Mouse (Mus musculus) embryonic facial prominence, embryonic 13.5 days (tissue): ENCODE data around the gene Tomm34. TPM values are rescaled to one million over a fixed set of nuclear protein-coding genes. Genes with fewer than 3 reads are reported as not detected.

ENCODE experiments used
- ATAC-seq: fragments of 200-750 bp; cut with Nextera tagmentation; 2 replicates; pipeline ENCODE4 v1.8.0; 2017; ENCODE audit warnings: low read depth; ENCODE audit not compliant: insufficient number of reproducible peaks, insufficient read depth, low FRiP score, low TSS enrichment
- H3K27ac ChIP-seq: fragments of 300-500 bp; sonication (generic); 2 replicates; pipeline ENCODE4 v1.5.1; 2015; ENCODE audit warnings: moderate library complexity, mild to moderate bottlenecking, inconsistent platforms
- H3K27me3 ChIP-seq: fragments of 300-500 bp; sonication (generic); 2 replicates; pipeline ENCODE4 v1.6.1; 2015; ENCODE audit warnings: mild to moderate bottlenecking, inconsistent platforms
- H3K36me3 ChIP-seq: fragments of 300-500 bp; sonication (generic); 2 replicates; pipeline ENCODE4 v1.6.1; 2015; ENCODE audit warnings: mild to moderate bottlenecking, inconsistent platforms
- H3K4me1 ChIP-seq: fragments of 300-500 bp; sonication (generic); 2 replicates; pipeline ENCODE4 v1.6.1; 2015; ENCODE audit warnings: inconsistent platforms
- H3K4me2 ChIP-seq: fragments of 300-500 bp; sonication (generic); 2 replicates; pipeline ENCODE4 v1.6.1; 2015; ENCODE audit warnings: moderate library complexity, mild to moderate bottlenecking, inconsistent platforms
- H3K4me3 ChIP-seq: fragments of 300-500 bp; sonication (generic); 2 replicates; pipeline ENCODE4 v1.5.1; 2015; ENCODE audit warnings: mild to moderate bottlenecking, inconsistent platforms
- H3K9ac ChIP-seq: fragments of 300-500 bp; sonication (generic); 2 replicates; pipeline ENCODE4 v1.6.1; 2015; ENCODE audit warnings: mild to moderate bottlenecking, inconsistent platforms
- H3K9me3 ChIP-seq: fragments of 300-500 bp; sonication (generic); 2 replicates; pipeline ENCODE4 v1.6.1; 2016; ENCODE audit warnings: inconsistent platforms
- WGBS: fragments of 180-500 bp; shearing (Covaris S2); methylation state at CpG from one replicate; pipeline ENCODE4 v1.1.7; 2015; ENCODE audit warnings: mixed read lengths; 5-methylcytosine and 5-hydroxymethylcytosine counted together
- polyA plus RNA-seq: library from polyadenylated mRNA; unstranded; fragments of >200 nt; fragmentation: Nextera tagmentation; extraction: Ambion mirVana; gene quantifications from 2 replicates; pipeline ENCODE4 v1.2.1, GENCODE M21; 2015

Tomm34 gene
- polyA plus RNA-seq, 1 experiment from 2014 or later: 59.1 TPM

- no peaks in the 10 kb centered on the region for H3K9me3 ChIP-seq
- H3K27ac ChIP-seq: no peak overlapping the region
- WGBS: 78% methylated on average over 2 of the region's 2 CpGs
These were observed 62.9 kb downstream of the Tomm34 start for GRCm38 (mm10) chr2:164007987-164008545.

GRCm38 (mm10) chr2:164007547-164007946, 63.4 kb downstream of the Tomm34 start:
- 85% methylated on average over 8 of the region's 8 CpGs for WGBS

More at GRCm38 (mm10) chr2:164007987-164008545, 62.9 kb downstream of the Tomm34 start:
- Histone ChIP-seq H3K9ac (no peak overlapping the region), H3K4me2 (no peak overlapping the region), H3K4me3 (no peak overlapping the region), H3K27me3 (no peaks in the 10 kb centered on the region), H3K4me1 (peaks cover 36% of the 10 kb centered on the region), H3K36me3 (peaks cover 18% of the 10 kb centered on the region)
- ATAC-seq: no peak

GRCm38 (mm10) chr2:164006932-164007331, 64.0 kb downstream of the Tomm34 start:
- Histone ChIP-seq H3K27ac (no peak overlapping the region), H3K9me3 (no peaks in the 10 kb centered on the region), H3K4me3 (no peak overlapping the region), H3K9ac (no peak overlapping the region), H3K4me1 (peaks cover 37% of the 10 kb centered on the region), H3K4me2 (no peak overlapping the region), H3K27me3 (no peaks in the 10 kb centered on the region), H3K36me3 (peaks cover 6% of the 10 kb centered on the region)
- no peak for ATAC-seq
- 68% methylated on average over 10 of the region's 10 CpGs for WGBS

More at GRCm38 (mm10) chr2:164007547-164007946, 63.4 kb downstream of the Tomm34 start:
- Histone ChIP-seq H3K4me1 (peaks cover 37% of the 10 kb centered on the region), H3K4me2 (no peak overlapping the region), H3K9ac (no peak overlapping the region), H3K9me3 (no peaks in the 10 kb centered on the region), H3K27ac (no peak overlapping the region), H3K4me3 (no peak overlapping the region), H3K36me3 (peaks cover 12% of the 10 kb centered on the region), H3K27me3 (no peaks in the 10 kb centered on the region)
- ATAC-seq: no peak

- WGBS: 82% methylated on average over 5 of the region's 5 CpGs
- H3K4me2 ChIP-seq: no peak overlapping the region
- ATAC-seq: no peak
- H3K27ac ChIP-seq: no peak overlapping the region
- H3K9me3 ChIP-seq: no peaks in the 10 kb centered on the region
- no peaks in the 10 kb centered on the region for H3K36me3 ChIP-seq
- peaks cover 41% of the 10 kb centered on the region for H3K4me1 ChIP-seq
- H3K27me3 ChIP-seq: no peaks in the 10 kb centered on the region
- H3K4me3 ChIP-seq: no peak overlapping the region
- H3K9ac ChIP-seq: no peak overlapping the region
These were observed 66.5 kb downstream of the Tomm34 start for GRCm38 (mm10) chr2:164004503-164004902.

Other genes starting within 250 kb of the Tomm34 start
- not detected in 2 replicates for gene Kcnk15, start 217.5 kb downstream of the Tomm34 start, polyA plus RNA-seq
- 0.22 and 0.30 TPM in 2 replicates for gene Rims4, start 152.5 kb downstream of the Tomm34 start, polyA plus RNA-seq
- 311 and 329 TPM in 2 replicates for gene Ywhab, start 76.2 kb downstream of the Tomm34 start, polyA plus RNA-seq
- 1.6 and 2.8 TPM in 2 replicates for gene Pabpc1l, start 45.7 kb downstream of the Tomm34 start, polyA plus RNA-seq
- 19.0 and 19.8 TPM in 2 replicates for gene Stk4, start 847 bp downstream of the Tomm34 start, polyA plus RNA-seq
- 0.80 and 1.2 TPM in 2 replicates for gene Kcns1, start 99.9 kb upstream of the Tomm34 start, polyA plus RNA-seq
- not detected in 2 replicates for gene Wfdc5, start 111.6 kb upstream of the Tomm34 start, polyA plus RNA-seq
- gene Wfdc12, start 119.4 kb upstream of the Tomm34 start, polyA plus RNA-seq: not detected in 2 replicates
- not detected in 2 replicates for gene Wfdc15a, start 129.0 kb upstream of the Tomm34 start, polyA plus RNA-seq
- gene Wfdc15b, start 150.5 kb upstream of the Tomm34 start, polyA plus RNA-seq: not detected in 2 replicates
- not detected in 2 replicates for gene Svs2, start 167.3 kb upstream of the Tomm34 start, polyA plus RNA-seq
- gene Svs3b, start 185.5 kb upstream of the Tomm34 start, polyA plus RNA-seq: not detected in 2 replicates
- gene Svs4, start 207.3 kb upstream of the Tomm34 start, polyA plus RNA-seq: not detected in 2 replicates
- gene Svs3a, start 218.1 kb upstream of the Tomm34 start, polyA plus RNA-seq: not detected in 2 replicates
- gene Svs6, start 245.6 kb upstream of the Tomm34 start, polyA plus RNA-seq: not detected in 2 replicates